ENCODE assay signal across 9 mouse cellular contexts in genomic region chr5:122209591-122210368, GRCm38 (mm10). TPM values are rescaled to one million over a fixed set of nuclear protein-coding genes. Genes with fewer than 3 reads are reported as not detected.
DNase-seq lines count a peak whose midpoint lies in the region; ATAC-seq and TF ChIP-seq lines count a peak whose summit lies in the region.
"Had no signal": no experiment of that assay in that cellular context is flagged by ENCODE, and none has a peak within 500 bp of the region (broad histone marks: within the 10 kb centered on the region; RNA-seq: fewer than 3 reads in every experiment).

No protein-coding gene starts in this region.

- WGBS in forebrain, embryonic 11.5 days, result 4% methylated on average over 21 of the region's 21 CpGs
- 15% methylated on average over 21 of the region's 21 CpGs for WGBS in cerebellum, adult 2 months

- no peak for TF ChIP-seq CTCF in cerebellum, adult 2 months (IDR thresholded peaks at IDR 0.05; ENCODE audit: borderline replicate concordance, insufficient read depth, low read depth, low read length)

- peak overlapping the region; percentile 64 for H3K9ac ChIP-seq in forebrain, embryonic 11.5 days (ENCODE audit: low read length)

- H3K9me3 ChIP-seq in forebrain, embryonic 11.5 days (ENCODE audit: control insufficient read depth, low read length), result no peaks in the 10 kb centered on the region
- H3K9me3 ChIP-seq in megakaryocyte, embryonic 14.5 days, result peaks cover 11% of the 10 kb centered on the region

- peak overlapping the region; percentile 29 for H3K4me3 ChIP-seq in forebrain, embryonic 11.5 days (ENCODE audit: low read depth, low read length)
- H3K4me3 ChIP-seq in megakaryocyte, embryonic 14.5 days (replicated peaks), result peak overlapping the region; percentile 85
- H3K4me3 ChIP-seq in cerebellum, adult 2 months (replicated peaks; ENCODE audit: insufficient read depth, low read depth, low read length), result no peak overlapping the region

- DNase-seq in right cerebral cortex, postnatal 25 days, result peak; percentile 27
- no peak for DNase-seq in right cerebral cortex, postnatal 14 days
- DNase-seq in forebrain, embryonic 11.5 days (ENCODE audit: low spot score), result peak; percentile 83
- peak; percentile 58 to 60 for DNase-seq in heart, postnatal 14 days
- peak; percentile 61 to 75 for DNase-seq in kidney, postnatal 25 days
- peak; percentile 56 for DNase-seq in spleen, adult 12 weeks (ENCODE audit: low spot score)
- no peak for DNase-seq in cerebellum, adult 2 months

- H3K4me2 ChIP-seq in forebrain, embryonic 11.5 days (ENCODE audit: low read depth, low read length, severe bottlenecking), result peak overlapping the region; percentile 68

- no peak for TF ChIP-seq POLR2A in cerebellum, adult 2 months (IDR thresholded peaks at IDR 0.05; ENCODE audit: borderline replicate concordance, insufficient read depth, low read length)

- no peaks in the 10 kb centered on the region for H3K27me3 ChIP-seq in forebrain, embryonic 11.5 days (ENCODE audit: control insufficient read depth, insufficient read depth, low read length)
- peaks cover 53% of the 10 kb centered on the region for H3K27me3 ChIP-seq in megakaryocyte, embryonic 14.5 days (replicated peaks)
- no peaks in the 10 kb centered on the region for H3K27me3 ChIP-seq in cerebellum, adult 2 months (ENCODE audit: control insufficient read depth, insufficient read depth, low read length)
- H3K27me3 ChIP-seq: Patski had no signal

- H3K4me1 ChIP-seq in forebrain, embryonic 11.5 days (replicated peaks; ENCODE audit: control insufficient read depth, insufficient read depth, low read length), result peaks cover 7% of the 10 kb centered on the region; the same call in 1 of the 2 replicates
- H3K4me1 ChIP-seq in megakaryocyte, embryonic 14.5 days, result peaks cover 46% of the 10 kb centered on the region
- peaks cover 5% of the 10 kb centered on the region for H3K4me1 ChIP-seq in cerebellum, adult 2 months (ENCODE audit: control insufficient read depth, insufficient read depth, low read length)

- H3K27ac ChIP-seq in forebrain, embryonic 11.5 days (ENCODE audit: low read depth, low read length), result 0 out of 2 replicates have a peak overlapping the region, but pooled peaks have one; percentile 37
- H3K27ac ChIP-seq in cerebellum, adult 2 months (ENCODE audit: insufficient read depth, low read length), result no peak overlapping the region

- no peaks in the 10 kb centered on the region for H3K36me3 ChIP-seq in forebrain, embryonic 11.5 days (ENCODE audit: control insufficient read depth, insufficient read depth, low read length)
- H3K36me3 ChIP-seq in megakaryocyte, embryonic 14.5 days (replicated peaks; ENCODE audit: low read length), result no peaks in the 10 kb centered on the region

- ATAC-seq in forebrain, embryonic 11.5 days (replicated peaks; ENCODE audit: low FRiP score), result peak; percentile 76
- ATAC-seq: Patski had no signal

- intact Hi-C loops in heart, postnatal 14 days (cut with DNase I), result no loop called here

RNA-seq across cellular contexts. Expression of gene Hvcn1, which starts 3.2 kb away (rescaled TPM):
- polyA plus RNA-seq in forebrain, embryonic 11.5 days (2014; fragmentation: Nextera tagmentation; extraction: Ambion mirVana), result 8.6 and 11.1 TPM in 2 replicates
- 1 to 10 TPM; 1.4 TPM for total RNA-seq in heart, postnatal 14 days (2021)
- 6.0 TPM in 1 of 2 replicates, not detected in the other for polyA plus RNA-seq in megakaryocyte, embryonic 14.5 days (2012; ENCODE audit: insufficient read depth, low replicate concordance)
- 1.00 and 1.3 TPM in 2 replicates for polyA plus RNA-seq in cerebellum, adult 2 months (2012; rRNA removed)

RNA-seq across cellular contexts. Expression of gene Ppp1cc, which starts 51.7 kb away (rescaled TPM):
- 364 and 378 TPM in 2 replicates for polyA plus RNA-seq in forebrain, embryonic 11.5 days (2014; fragmentation: Nextera tagmentation; extraction: Ambion mirVana)
- 100 to 1,000 TPM; 121 to 152 TPM for total RNA-seq in heart, postnatal 14 days (2021)
- 22.9 and 52.2 TPM in 2 replicates for polyA plus RNA-seq in megakaryocyte, embryonic 14.5 days (2012; ENCODE audit: insufficient read depth, low replicate concordance)
- 410 and 458 TPM in 2 replicates for polyA plus RNA-seq in cerebellum, adult 2 months (2012; rRNA removed)

RNA-seq across cellular contexts. Expression of gene Tctn1, which starts 54.5 kb away (rescaled TPM):
- 5.2 and 7.5 TPM in 2 replicates for polyA plus RNA-seq in forebrain, embryonic 11.5 days (2014; fragmentation: Nextera tagmentation; extraction: Ambion mirVana)
- 1 to 10 TPM; 5.2 to 6.7 TPM for total RNA-seq in heart, postnatal 14 days (2021)
- 3.2 and 11.9 TPM in 2 replicates for polyA plus RNA-seq in megakaryocyte, embryonic 14.5 days (2012; ENCODE audit: insufficient read depth, low replicate concordance)
- polyA plus RNA-seq in cerebellum, adult 2 months (2012; rRNA removed), result 28.6 and 29.2 TPM in 2 replicates

Comparison
In these comparisons a context has a peak if more than half of its experiments do, and no peak if none do; other contexts are left out.
1. DNase-seq: peak in right cerebral cortex, postnatal 25 days (single experiment), forebrain, embryonic 11.5 days (single experiment), heart, postnatal 14 days (2 of 2), kidney, postnatal 25 days (2 of 2) and spleen, adult 12 weeks (single experiment); none in right cerebral cortex, postnatal 14 days (single experiment) and cerebellum, adult 2 months (0 of 2).